Mouse (Mus musculus): ENCODE measurements around the gene Snx5. TPM values are rescaled to one million over a fixed set of nuclear protein-coding genes. Genes with fewer than 3 reads are reported as not detected.

Snx5 gene
- polyA plus RNA-seq, 1 experiment from 2014 or later = 103 TPM

- H3K9ac ChIP-seq (ENCODE audit: low read length) = peak overlapping the region; percentile 94
- no peak overlapping the region for H3K27ac ChIP-seq (ENCODE audit: low read length)
- H3K4me3 ChIP-seq (ENCODE audit: low read length) = peak overlapping the region; percentile 92
- no peaks in the 10 kb centered on the region for H3K9me3 ChIP-seq (ENCODE audit: control insufficient read depth, low read length)
- H3K36me3 ChIP-seq (ENCODE audit: control insufficient read depth, insufficient read depth, low read length) = peaks cover 3% of the 10 kb centered on the region; the same call in 1 of the 2 replicates
- under 1% methylated on average over 11 of the region's 11 CpGs for WGBS
- peaks cover 42% of the 10 kb centered on the region for H3K4me1 ChIP-seq (replicated peaks; ENCODE audit: control insufficient read depth, insufficient read depth, low read length)
- H3K27me3 ChIP-seq (ENCODE audit: control insufficient read depth, insufficient read depth, low read depth, low read length) = no peaks in the 10 kb centered on the region
- peak overlapping the region; percentile 72 for H3K4me2 ChIP-seq (ENCODE audit: low read depth, low read length)
- ATAC-seq (ENCODE audit: low read depth) = no peak
Measured at GRCm38 (mm10) chr2:144269306-144269650, 1.4 kb downstream of the Snx5 start.

GRCm38 (mm10) chr2:144268446-144269305, 2.0 kb downstream of the Snx5 start:
- Histone ChIP-seq H3K27me3 (ENCODE audit: control insufficient read depth, insufficient read depth, low read depth, low read length) (no peaks in the 10 kb centered on the region), H3K4me3 (ENCODE audit: low read length) (peak overlapping the region; percentile 92), H3K4me1 (replicated peaks; ENCODE audit: control insufficient read depth, insufficient read depth, low read length) (peaks cover 43% of the 10 kb centered on the region), H3K4me2 (ENCODE audit: low read depth, low read length) (peak overlapping the region; percentile 72), H3K9ac (ENCODE audit: low read length) (peak overlapping the region; percentile 94), H3K9me3 (ENCODE audit: control insufficient read depth, low read length) (no peaks in the 10 kb centered on the region), H3K36me3 (ENCODE audit: control insufficient read depth, insufficient read depth, low read length) (peaks cover 4% of the 10 kb centered on the region; the same call in 1 of the 2 replicates), H3K27ac (ENCODE audit: low read length) (no peak overlapping the region)
- ATAC-seq (ENCODE audit: low read depth) = no peak
- WGBS = 5% methylated on average over 6 of the region's 6 CpGs

- no peak for ATAC-seq (ENCODE audit: low read depth)
- Histone ChIP-seq H3K4me3 (ENCODE audit: low read length) (peak overlapping the region; percentile 19; the same call in 1 of the 2 replicates), H3K27ac (ENCODE audit: low read length) (no peak overlapping the region), H3K4me2 (ENCODE audit: low read depth, low read length) (peak overlapping the region; percentile 72), H3K27me3 (ENCODE audit: control insufficient read depth, insufficient read depth, low read depth, low read length) (no peaks in the 10 kb centered on the region), H3K4me1 (replicated peaks; ENCODE audit: control insufficient read depth, insufficient read depth, low read length) (peaks cover 40% of the 10 kb centered on the region), H3K9ac (ENCODE audit: low read length) (peak overlapping the region; percentile 24; the same call in 1 of the 2 replicates), H3K36me3 (ENCODE audit: control insufficient read depth, insufficient read depth, low read length) (peaks cover 4% of the 10 kb centered on the region; the same call in 1 of the 2 replicates), H3K9me3 (ENCODE audit: control insufficient read depth, low read length) (no peaks in the 10 kb centered on the region)
- WGBS = 13% methylated on average over 1 of the region's 1 CpGs
Measured at GRCm38 (mm10) chr2:144267731-144268015, 3.0 kb downstream of the Snx5 start.

GRCm38 (mm10) chr2:144267004-144267730, 3.5 kb downstream of the Snx5 start:
- peak overlapping the region; percentile 19; the same call in 1 of the 2 replicates for H3K4me3 ChIP-seq (ENCODE audit: low read length)
- peaks cover 4% of the 10 kb centered on the region; the same call in 1 of the 2 replicates for H3K36me3 ChIP-seq (ENCODE audit: control insufficient read depth, insufficient read depth, low read length)
- H3K4me1 ChIP-seq (replicated peaks; ENCODE audit: control insufficient read depth, insufficient read depth, low read length) = peaks cover 39% of the 10 kb centered on the region
- H3K4me2 ChIP-seq (ENCODE audit: low read depth, low read length) = peak overlapping the region; percentile 27; the same call in 1 of the 2 replicates
- WGBS = 47% methylated on average over 5 of the region's 5 CpGs
- no peaks in the 10 kb centered on the region for H3K27me3 ChIP-seq (ENCODE audit: control insufficient read depth, insufficient read depth, low read depth, low read length)
- no peaks in the 10 kb centered on the region for H3K9me3 ChIP-seq (ENCODE audit: control insufficient read depth, low read length)
- no peak overlapping the region for H3K27ac ChIP-seq (ENCODE audit: low read length)
- no peak for ATAC-seq (ENCODE audit: low read depth)
- peak overlapping the region; percentile 24; the same call in 1 of the 2 replicates for H3K9ac ChIP-seq (ENCODE audit: low read length)

- Histone ChIP-seq H3K27ac (ENCODE audit: low read length) (no peak overlapping the region), H3K4me1 (replicated peaks; ENCODE audit: control insufficient read depth, insufficient read depth, low read length) (peaks cover 33% of the 10 kb centered on the region), H3K4me3 (ENCODE audit: low read length) (no peak overlapping the region), H3K27me3 (ENCODE audit: control insufficient read depth, insufficient read depth, low read depth, low read length) (no peaks in the 10 kb centered on the region), H3K9ac (ENCODE audit: low read length) (no peak overlapping the region), H3K36me3 (ENCODE audit: control insufficient read depth, insufficient read depth, low read length) (peaks cover 7% of the 10 kb centered on the region), H3K4me2 (ENCODE audit: low read depth, low read length) (0 out of 2 replicates have a peak overlapping the region, but pooled peaks have one; percentile 1), H3K9me3 (ENCODE audit: control insufficient read depth, low read length) (no peaks in the 10 kb centered on the region)
- 40% methylated on average over 4 of the region's 4 CpGs for WGBS
- ATAC-seq (ENCODE audit: low read depth) = no peak
Measured at GRCm38 (mm10) chr2:144265916-144266683, 4.6 kb downstream of the Snx5 start.

GRCm38 (mm10) chr2:144265120-144265488, 5.6 kb downstream of the Snx5 start:
- Histone ChIP-seq H3K36me3 (ENCODE audit: control insufficient read depth, insufficient read depth, low read length) (peaks cover 15% of the 10 kb centered on the region), H3K9me3 (ENCODE audit: control insufficient read depth, low read length) (no peaks in the 10 kb centered on the region)
- 61% methylated on average over 3 of the region's 3 CpGs for WGBS

GRCm38 (mm10) chr2:144264398-144265119, 6.1 kb downstream of the Snx5 start:
- no peak overlapping the region for H3K4me2 ChIP-seq (ENCODE audit: low read depth, low read length)
- H3K9ac ChIP-seq (ENCODE audit: low read length) = no peak overlapping the region
- 54% methylated on average over 5 of the region's 5 CpGs for WGBS
- peaks cover 16% of the 10 kb centered on the region for H3K36me3 ChIP-seq (ENCODE audit: control insufficient read depth, insufficient read depth, low read length)
- H3K9me3 ChIP-seq (ENCODE audit: control insufficient read depth, low read length) = no peaks in the 10 kb centered on the region
- H3K4me1 ChIP-seq (replicated peaks; ENCODE audit: control insufficient read depth, insufficient read depth, low read length) = peaks cover 33% of the 10 kb centered on the region
- no peaks in the 10 kb centered on the region for H3K27me3 ChIP-seq (ENCODE audit: control insufficient read depth, insufficient read depth, low read depth, low read length)
- ATAC-seq (ENCODE audit: low read depth) = no peak
- H3K4me3 ChIP-seq (ENCODE audit: low read length) = no peak overlapping the region
- H3K27ac ChIP-seq (ENCODE audit: low read length) = no peak overlapping the region

More at GRCm38 (mm10) chr2:144265120-144265488, 5.6 kb downstream of the Snx5 start:
- no peak for ATAC-seq (ENCODE audit: low read depth)
- Histone ChIP-seq H3K4me2 (ENCODE audit: low read depth, low read length) (no peak overlapping the region), H3K9ac (ENCODE audit: low read length) (no peak overlapping the region), H3K4me3 (ENCODE audit: low read length) (no peak overlapping the region), H3K4me1 (replicated peaks; ENCODE audit: control insufficient read depth, insufficient read depth, low read length) (peaks cover 33% of the 10 kb centered on the region), H3K27ac (ENCODE audit: low read length) (no peak overlapping the region), H3K27me3 (ENCODE audit: control insufficient read depth, insufficient read depth, low read depth, low read length) (no peaks in the 10 kb centered on the region)

GRCm38 (mm10) chr2:144262837-144263236, 7.9 kb downstream of the Snx5 start:
- H3K4me2 ChIP-seq (ENCODE audit: low read depth, low read length) = no peak overlapping the region
- 78% methylated on average over 2 of the region's 2 CpGs for WGBS
- no peak overlapping the region for H3K27ac ChIP-seq (ENCODE audit: low read length)
- H3K27me3 ChIP-seq (ENCODE audit: control insufficient read depth, insufficient read depth, low read depth, low read length) = no peaks in the 10 kb centered on the region
- no peak for ATAC-seq (ENCODE audit: low read depth)
- H3K9ac ChIP-seq (ENCODE audit: low read length) = no peak overlapping the region
- H3K4me3 ChIP-seq (ENCODE audit: low read length) = no peak overlapping the region
- no peaks in the 10 kb centered on the region for H3K9me3 ChIP-seq (ENCODE audit: control insufficient read depth, low read length)
- peaks cover 23% of the 10 kb centered on the region for H3K4me1 ChIP-seq (replicated peaks; ENCODE audit: control insufficient read depth, insufficient read depth, low read length)
- H3K36me3 ChIP-seq (ENCODE audit: control insufficient read depth, insufficient read depth, low read length) = peaks cover 32% of the 10 kb centered on the region

All from lung, embryonic 16.5 days (tissue).